Mouse (Mus musculus) midbrain, embryonic 10.5 days (tissue): ENCODE measurements at regions not wholly inside any gene's neighbourhood (a gene's known extent, or its start where the extent isn't known, plus 50 kb on each side); places are given as distances from the start of the nearest gene placed in this dataset.

Source experiments
- DNase-seq: peaks from one replicate; pipeline ENCODE4 v3.0.0-alpha.2; 2017; ENCODE audit warnings: low spot score
- H3K27ac ChIP-seq: fragments of 300-500 bp; sonication (generic); replicated peaks from 2 replicates; pipeline ENCODE4 v1.5.1; 2016; ENCODE audit warnings: mild to moderate bottlenecking
- H3K27me3 ChIP-seq: fragments of 300-500 bp; sonication (generic); 2 replicates; pipeline ENCODE4 v1.6.1; 2016; ENCODE audit warnings: low read depth, mild to moderate bottlenecking; ENCODE audit not compliant: poor library complexity, severe bottlenecking
- H3K36me3 ChIP-seq: fragments of 300-500 bp; sonication (generic); 2 replicates; pipeline ENCODE4 v1.6.1; 2016; ENCODE audit warnings: mild to moderate bottlenecking, moderate library complexity
- H3K4me1 ChIP-seq: fragments of 300-500 bp; sonication (generic); 2 replicates; pipeline ENCODE4 v1.6.1; 2016
- H3K4me3 ChIP-seq: fragments of 300-500 bp; sonication (generic); 2 replicates; pipeline ENCODE4 v1.5.1; 2016; ENCODE audit warnings: mild to moderate bottlenecking, moderate library complexity
- H3K9me3 ChIP-seq: fragments of 300-500 bp; sonication (generic); replicated peaks from 2 replicates; pipeline ENCODE4 v1.6.1; 2016; ENCODE audit warnings: mild to moderate bottlenecking
- WGBS: fragments of 180-500 bp; shearing (Covaris S2); methylation state at CpG from one replicate; pipeline ENCODE4 v1.1.7; 2016; 5-methylcytosine and 5-hydroxymethylcytosine counted together

- 86% methylated on average over 9 of the region's 9 CpGs for WGBS
- peaks cover 16% of the 10 kb centered on the region for H3K4me1 ChIP-seq
- H3K27ac ChIP-seq: no peak overlapping the region
- H3K36me3 ChIP-seq: no peaks in the 10 kb centered on the region
- H3K27me3 ChIP-seq: peaks cover 74% of the 10 kb centered on the region
- no peak overlapping the region for H3K4me3 ChIP-seq
- DNase-seq: no peak
- H3K9me3 ChIP-seq: no peaks in the 10 kb centered on the region
These were observed 50.2 kb upstream of the Pdzd8 start for GRCm38 (mm10) chr19:59395739-59396138.

GRCm38 (mm10) chr19:59396506-59396905 lies 50.9 kb upstream of the Pdzd8 start:
- DNase-seq: no peak

DNA sequence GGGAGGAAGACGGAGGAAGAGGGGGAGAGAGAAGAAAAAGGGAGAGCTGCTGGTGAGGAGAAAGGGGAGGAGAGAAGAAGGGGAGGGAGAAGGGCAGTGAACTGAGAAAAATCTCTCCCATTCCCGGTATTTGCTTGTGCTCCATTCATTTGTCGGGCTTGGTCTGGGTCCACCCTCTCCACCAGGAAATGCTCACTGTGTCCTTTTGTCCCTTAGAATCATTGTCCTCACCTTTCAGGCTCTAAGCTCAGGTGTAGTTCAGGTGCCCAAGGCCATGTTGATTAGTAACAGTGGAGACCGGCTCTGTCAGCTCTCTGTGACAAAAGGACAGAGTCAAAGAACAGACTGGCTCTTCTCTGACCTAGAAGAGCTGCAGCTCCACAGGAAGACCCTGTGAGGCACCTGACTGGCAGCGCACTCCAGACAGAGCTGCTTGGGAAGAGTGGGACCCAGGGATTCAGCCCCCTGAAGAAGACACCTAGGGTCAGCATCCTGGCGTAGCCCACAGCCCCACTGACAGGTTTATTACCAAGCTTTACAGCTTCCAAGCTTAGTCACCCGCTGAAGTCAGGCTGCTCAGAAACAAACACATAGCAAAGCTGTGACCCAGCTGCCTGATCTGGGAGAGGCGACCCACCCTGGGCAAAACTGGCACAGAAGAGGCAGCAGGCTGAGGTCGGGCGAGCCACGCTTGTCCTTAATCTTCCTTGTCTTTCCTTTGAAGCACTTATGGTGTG lies 54.4 kb upstream of the Pdzd8 start:
- Histone ChIP-seq H3K4me3 (no peak overlapping the region), H3K27ac (no peak overlapping the region), H3K27me3 (peaks cover 65% of the 10 kb centered on the region), H3K4me1 (peaks cover 10% of the 10 kb centered on the region; the same call in 1 of the 2 replicates), H3K36me3 (no peaks in the 10 kb centered on the region), H3K9me3 (no peaks in the 10 kb centered on the region)
- DNase-seq: no peak
- 34% methylated on average over 11 of the region's 11 CpGs for WGBS

More at GRCm38 (mm10) chr19:59396506-59396905, 50.9 kb upstream of the Pdzd8 start:
- Histone ChIP-seq H3K4me3 (no peak overlapping the region), H3K27me3 (peaks cover 73% of the 10 kb centered on the region), H3K27ac (no peak overlapping the region), H3K36me3 (no peaks in the 10 kb centered on the region), H3K4me1 (peaks cover 16% of the 10 kb centered on the region), H3K9me3 (no peaks in the 10 kb centered on the region)
- WGBS: 78% methylated on average over 3 of the region's 3 CpGs

DNA sequence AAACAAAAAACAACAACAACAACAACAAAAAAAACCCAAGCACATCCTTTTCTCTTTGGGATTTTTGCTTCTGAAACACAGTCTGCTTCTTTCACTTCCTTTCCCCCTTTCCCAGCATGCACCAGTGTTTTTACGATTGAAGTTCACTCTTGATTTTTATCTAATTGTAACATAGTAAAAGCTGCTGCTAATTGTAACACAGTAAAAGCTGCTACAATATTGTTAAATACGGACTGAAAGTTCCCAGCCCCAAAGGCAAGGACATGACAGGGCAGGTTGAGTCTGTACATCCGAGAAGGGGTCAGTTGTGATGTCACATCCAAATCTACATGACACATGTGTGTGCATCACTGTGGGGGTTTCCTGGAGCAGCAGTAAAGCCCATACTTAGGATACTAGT lies 55.7 kb upstream of the Pdzd8 start:
- Histone ChIP-seq H3K9me3 (no peaks in the 10 kb centered on the region), H3K4me3 (no peak overlapping the region), H3K4me1 (peaks cover 12% of the 10 kb centered on the region; the same call in 1 of the 2 replicates), H3K27ac (no peak overlapping the region), H3K36me3 (no peaks in the 10 kb centered on the region), H3K27me3 (peaks cover 52% of the 10 kb centered on the region)
- 87% methylated on average over 3 of the region's 3 CpGs for WGBS
- DNase-seq: no peak

GRCm38 (mm10) chr19:59402097-59402496 lies 56.1 kb upstream of the Emx2 start:
- Histone ChIP-seq H3K27ac (no peak overlapping the region), H3K36me3 (no peaks in the 10 kb centered on the region), H3K27me3 (peaks cover 45% of the 10 kb centered on the region), H3K4me1 (peaks cover 20% of the 10 kb centered on the region; the same call in 1 of the 2 replicates), H3K4me3 (no peak overlapping the region), H3K9me3 (no peaks in the 10 kb centered on the region)
- WGBS: 93% methylated on average over 4 of the region's 4 CpGs
- no peak for DNase-seq

DNA sequence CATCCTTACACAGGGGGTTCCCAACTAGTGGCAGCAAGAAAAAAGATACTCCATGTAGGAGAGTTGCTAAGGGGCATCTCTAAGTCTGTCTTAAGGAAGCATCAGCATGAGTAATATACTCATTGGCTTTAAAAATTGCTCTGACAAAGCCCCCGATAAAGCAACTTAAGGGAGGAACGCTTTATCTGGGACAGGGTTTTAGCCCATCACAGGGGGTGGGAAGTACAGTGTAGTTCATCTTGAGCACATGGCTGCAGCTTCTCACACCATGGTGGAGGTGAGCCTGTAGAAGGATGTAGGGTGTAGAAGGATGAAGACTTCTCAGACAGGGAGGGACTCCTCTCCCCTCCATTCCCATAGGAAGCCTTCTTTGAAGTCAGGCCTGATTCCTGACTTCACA lies 54.1 kb upstream of the Emx2 start:
- H3K36me3 ChIP-seq: no peaks in the 10 kb centered on the region

GRCm38 (mm10) chr19:59404766-59405165 lies 53.4 kb upstream of the Emx2 start:
- Histone ChIP-seq H3K4me3 (no peak overlapping the region), H3K4me1 (peaks cover 17% of the 10 kb centered on the region; the same call in 1 of the 2 replicates), H3K27ac (no peak overlapping the region), H3K27me3 (peaks cover 23% of the 10 kb centered on the region), H3K36me3 (no peaks in the 10 kb centered on the region), H3K9me3 (no peaks in the 10 kb centered on the region)
- 74% methylated on average over 1 of the region's 1 CpGs for WGBS
- DNase-seq: no peak

More for the DNA sequence above, 54.1 kb upstream of the Emx2 start:
- Histone ChIP-seq H3K9me3 (no peaks in the 10 kb centered on the region), H3K4me1 (peaks cover 20% of the 10 kb centered on the region; the same call in 1 of the 2 replicates), H3K27me3 (peaks cover 29% of the 10 kb centered on the region), H3K27ac (no peak overlapping the region), H3K4me3 (no peak overlapping the region)
- DNase-seq: no peak
- 93% methylated on average over 2 of the region's 2 CpGs for WGBS

DNA sequence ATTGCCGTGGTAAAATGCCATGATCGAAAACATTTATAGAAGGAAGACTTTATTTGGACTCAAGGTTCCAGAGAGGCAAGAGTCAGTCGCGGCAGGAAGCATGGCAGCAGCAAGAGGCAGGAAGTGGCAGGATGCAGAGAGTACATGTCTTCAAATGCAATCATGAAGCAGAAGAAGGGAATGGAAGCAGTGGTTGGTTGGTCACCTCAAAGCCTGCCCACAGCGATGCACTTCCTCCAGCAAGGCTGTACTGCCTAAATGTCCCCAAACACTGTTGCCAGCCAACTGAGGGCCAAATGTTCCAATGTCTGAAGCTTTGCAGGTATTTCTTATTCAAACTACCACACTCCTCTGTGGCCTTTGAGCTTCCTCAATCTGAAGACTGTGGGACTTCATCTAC lies 52.6 kb upstream of the Emx2 start:
- Histone ChIP-seq H3K9me3 (no peaks in the 10 kb centered on the region), H3K27me3 (peaks cover 14% of the 10 kb centered on the region), H3K27ac (no peak overlapping the region), H3K4me3 (no peak overlapping the region), H3K36me3 (no peaks in the 10 kb centered on the region), H3K4me1 (peaks cover 11% of the 10 kb centered on the region; the same call in 1 of the 2 replicates)
- no peak for DNase-seq
- 93% methylated on average over 5 of the region's 5 CpGs for WGBS

DNA sequence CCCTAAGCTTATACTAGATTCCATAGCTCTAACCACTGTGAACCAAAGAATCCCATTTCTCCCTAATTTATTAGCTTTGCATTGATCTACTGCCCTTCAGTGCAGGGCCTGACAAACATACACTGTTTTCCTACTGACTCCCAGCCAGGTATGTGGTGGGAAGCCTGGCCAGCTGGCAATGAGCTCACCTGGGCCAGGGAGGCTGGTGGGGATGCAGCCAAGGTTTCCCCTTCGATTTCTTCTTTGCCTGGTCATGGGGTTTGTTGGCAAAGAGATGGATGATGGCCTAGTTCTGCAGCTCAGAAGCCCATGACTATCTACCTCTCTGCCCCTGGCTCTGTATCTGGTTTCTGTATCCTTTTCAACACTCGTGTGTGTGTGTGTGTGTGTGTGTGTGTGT lies 50.1 kb upstream of the Emx2 start:
- DNase-seq: no peak
- Histone ChIP-seq H3K27me3 (no peaks in the 10 kb centered on the region), H3K4me1 (peaks cover 11% of the 10 kb centered on the region; the same call in 1 of the 2 replicates), H3K9me3 (no peaks in the 10 kb centered on the region), H3K27ac (no peak overlapping the region), H3K36me3 (no peaks in the 10 kb centered on the region), H3K4me3 (no peak overlapping the region)
- WGBS: 68% methylated on average over 2 of the region's 2 CpGs
